Mouse (Mus musculus): ENCODE data around the gene Plod1. TPM values are rescaled to one million over a fixed set of nuclear protein-coding genes. Genes with fewer than 3 reads are reported as not detected.
A peak's percentile ranks its signal among the peaks of the same experiment; 100 is the strongest.

The Plod1 gene
- polyA plus RNA-seq, 1 experiment from 2014 or later: 39.0 TPM

DNA sequence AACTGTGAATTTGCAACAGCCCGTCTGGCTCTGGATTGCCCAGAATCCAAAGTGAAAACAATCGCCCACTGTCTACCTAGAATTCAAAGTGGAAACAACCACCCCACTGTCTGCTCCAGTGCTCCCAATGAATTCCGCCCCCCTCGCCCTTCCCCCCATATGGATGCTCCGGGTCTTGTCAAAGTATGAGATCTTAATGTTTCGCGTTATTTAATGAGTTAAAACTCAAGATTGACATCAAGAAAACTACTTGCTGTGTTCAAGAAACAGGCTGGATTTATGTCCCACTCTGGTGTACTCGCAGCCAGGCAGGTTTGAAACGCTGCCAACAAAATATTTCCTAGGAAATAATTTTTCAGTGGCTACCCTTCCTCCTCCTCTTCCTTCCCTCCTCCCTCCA, 3.5 kb upstream of the Plod1 start:
- H3K9ac ChIP-seq (ENCODE audit: low read depth, low read length): no peak overlapping the region
- no peak overlapping the region for H3K4me3 ChIP-seq (ENCODE audit: low read length)
- peaks cover 36% of the 10 kb centered on the region for H3K4me1 ChIP-seq (ENCODE audit: control insufficient read depth, insufficient read depth, low read length)
- H3K4me2 ChIP-seq (ENCODE audit: low read depth, low read length): no peak overlapping the region; the same call in 1 of the 2 replicates
- H3K9me3 ChIP-seq (ENCODE audit: control insufficient read depth, low read length): no peaks in the 10 kb centered on the region
- peak overlapping the region; percentile 75 for H3K27ac ChIP-seq (ENCODE audit: low read length)
- ATAC-seq: peak; percentile 2; the same call in 1 of the 2 replicates
- no peaks in the 10 kb centered on the region for H3K27me3 ChIP-seq (replicated peaks; ENCODE audit: control insufficient read depth, insufficient read depth, low read length)
- peaks cover 9% of the 10 kb centered on the region for H3K36me3 ChIP-seq (ENCODE audit: control insufficient read depth, insufficient read depth, low read length)
- WGBS: 45% methylated on average over 9 of the region's 9 CpGs

DNA sequence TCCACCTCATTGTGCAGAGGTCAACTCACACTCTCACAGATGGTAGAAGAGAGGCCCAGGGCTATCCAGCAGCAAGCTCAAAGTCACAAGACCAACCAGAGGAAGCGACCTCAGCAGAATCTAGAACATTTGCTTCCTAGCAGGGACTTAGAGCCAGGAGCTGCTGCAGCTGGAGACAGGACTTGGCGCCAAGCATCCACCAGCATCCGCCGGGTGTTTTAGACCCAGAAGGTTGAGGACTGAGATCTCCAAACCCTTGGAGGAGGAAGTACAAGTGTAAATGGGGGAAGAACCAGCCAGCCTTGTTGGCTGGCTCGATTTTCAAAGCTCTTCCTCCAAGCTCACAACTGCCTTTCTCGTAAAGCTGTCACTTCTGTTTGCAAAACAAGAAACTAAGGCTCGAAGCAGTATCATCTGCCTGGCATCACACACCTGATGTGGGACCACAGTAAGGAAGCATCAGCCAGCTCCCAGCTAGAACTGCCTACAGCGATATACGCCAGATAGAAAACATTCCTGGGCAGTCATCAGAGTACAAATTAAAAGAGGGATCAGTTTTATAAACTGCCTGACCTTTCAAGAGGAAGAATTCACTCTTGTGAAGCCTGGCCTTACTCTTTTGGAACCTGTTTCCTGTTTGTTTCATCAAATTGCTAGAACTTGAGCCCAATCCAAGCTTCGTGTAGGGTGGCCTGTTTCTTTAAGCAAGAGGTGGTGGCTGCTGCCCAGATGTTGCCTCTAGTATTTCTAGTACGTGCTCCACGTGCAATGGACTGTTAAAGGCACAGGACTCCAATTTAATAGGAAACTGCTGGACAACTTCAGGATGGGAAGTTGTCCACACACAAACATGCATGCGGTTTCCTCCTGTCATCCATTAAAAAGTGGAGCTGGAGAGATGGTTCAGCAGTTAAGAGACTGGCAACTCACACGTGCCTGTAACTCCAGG, 1.9 kb upstream of the Plod1 start:
- H3K9ac ChIP-seq (ENCODE audit: low read depth, low read length): no peak overlapping the region
- no peak for ATAC-seq

DNA sequence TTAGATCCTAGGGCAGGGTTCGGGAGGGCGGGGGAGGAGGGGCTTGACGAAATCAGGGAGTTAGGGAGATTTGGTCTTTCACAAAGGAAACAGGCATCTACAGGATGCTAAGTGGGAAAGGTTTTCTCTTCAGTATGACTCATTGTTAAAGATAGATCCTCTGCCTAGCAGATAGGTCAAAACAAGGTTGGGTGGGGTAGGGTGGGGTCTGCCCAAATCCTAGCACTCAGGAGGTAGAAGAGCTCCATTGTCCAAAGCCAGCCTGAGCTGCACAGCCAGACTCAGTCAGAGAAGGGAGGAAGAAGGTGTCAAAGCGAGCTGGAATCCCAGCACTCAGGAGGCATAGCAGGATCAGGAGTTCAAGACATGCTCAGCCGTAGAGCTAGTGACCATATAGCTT, 919 bp upstream of the Plod1 start:
- Histone ChIP-seq H3K27ac (ENCODE audit: low read length) (peak overlapping the region; percentile 83), H3K4me1 (ENCODE audit: control insufficient read depth, insufficient read depth, low read length) (peaks cover 29% of the 10 kb centered on the region)
- 61% methylated on average over 5 of the region's 5 CpGs for WGBS

More for the DNA sequence above, 1.9 kb upstream of the Plod1 start:
- Histone ChIP-seq H3K9me3 (ENCODE audit: control insufficient read depth, low read length) (no peaks in the 10 kb centered on the region), H3K27ac (ENCODE audit: low read length) (peak overlapping the region; percentile 83), H3K27me3 (replicated peaks; ENCODE audit: control insufficient read depth, insufficient read depth, low read length) (no peaks in the 10 kb centered on the region), H3K4me2 (ENCODE audit: low read depth, low read length) (no peak overlapping the region), H3K4me3 (ENCODE audit: low read length) (no peak overlapping the region), H3K36me3 (ENCODE audit: control insufficient read depth, insufficient read depth, low read length) (no peaks in the 10 kb centered on the region), H3K4me1 (ENCODE audit: control insufficient read depth, insufficient read depth, low read length) (peaks cover 36% of the 10 kb centered on the region)
- WGBS: 46% methylated on average over 14 of the region's 14 CpGs

DNA sequence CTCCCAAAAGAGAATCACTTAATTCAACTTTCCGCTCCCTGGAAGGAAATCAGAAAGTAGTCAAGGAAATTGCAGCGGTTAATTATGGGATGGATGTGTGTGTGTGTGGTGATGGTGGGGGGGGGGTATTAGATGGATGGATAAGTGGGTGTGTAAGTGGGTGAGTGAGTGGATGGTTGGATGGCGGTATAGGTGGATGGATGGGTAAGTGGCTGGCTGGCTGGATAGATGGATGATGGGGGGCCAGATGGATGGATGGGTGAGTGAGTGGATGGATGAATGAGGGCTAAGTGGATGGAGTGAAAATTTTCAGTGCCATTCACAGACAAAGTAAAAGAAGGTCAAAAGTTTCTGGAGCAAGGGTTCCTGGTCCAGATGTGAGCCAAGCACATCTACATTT, 454 bp upstream of the Plod1 start:
- Histone ChIP-seq H3K27me3 (replicated peaks; ENCODE audit: control insufficient read depth, insufficient read depth, low read length) (no peaks in the 10 kb centered on the region), H3K9me3 (ENCODE audit: control insufficient read depth, low read length) (no peaks in the 10 kb centered on the region), H3K27ac (ENCODE audit: low read length) (no peak overlapping the region), H3K9ac (ENCODE audit: low read depth, low read length) (peak overlapping the region; percentile 86), H3K4me3 (ENCODE audit: low read length) (peak overlapping the region; percentile 80), H3K4me2 (ENCODE audit: low read depth, low read length) (peak overlapping the region; percentile 90), H3K4me1 (ENCODE audit: control insufficient read depth, insufficient read depth, low read length) (peaks cover 24% of the 10 kb centered on the region), H3K36me3 (ENCODE audit: control insufficient read depth, insufficient read depth, low read length) (no peaks in the 10 kb centered on the region)
- WGBS: 49% methylated on average over 3 of the region's 3 CpGs
- ATAC-seq: no peak

More for the DNA sequence above, 919 bp upstream of the Plod1 start:
- H3K36me3 ChIP-seq (ENCODE audit: control insufficient read depth, insufficient read depth, low read length): no peaks in the 10 kb centered on the region
- no peak overlapping the region for H3K9ac ChIP-seq (ENCODE audit: low read depth, low read length)
- H3K4me2 ChIP-seq (ENCODE audit: low read depth, low read length): no peak overlapping the region
- H3K9me3 ChIP-seq (ENCODE audit: control insufficient read depth, low read length): no peaks in the 10 kb centered on the region
- H3K27me3 ChIP-seq (replicated peaks; ENCODE audit: control insufficient read depth, insufficient read depth, low read length): no peaks in the 10 kb centered on the region
- no peak for ATAC-seq
- H3K4me3 ChIP-seq (ENCODE audit: low read length): no peak overlapping the region

DNA sequence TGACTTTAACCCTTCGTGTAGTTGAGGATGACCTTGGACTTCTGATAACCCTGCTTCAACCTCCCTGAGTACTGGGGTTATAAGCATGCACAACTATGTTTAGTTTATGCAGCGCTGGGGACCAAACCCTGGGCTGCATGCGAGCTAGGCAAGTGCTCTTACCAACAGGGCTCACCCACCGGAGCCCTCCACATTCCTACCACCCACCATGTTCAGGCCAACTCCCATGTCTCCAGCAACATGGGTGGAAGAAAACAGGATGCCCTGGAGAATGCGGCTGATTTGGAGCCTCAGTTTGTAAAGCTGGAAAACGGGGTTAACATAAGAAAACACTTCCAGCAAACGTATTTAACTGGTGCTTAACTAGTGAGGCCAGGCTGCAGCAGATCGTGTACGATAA, 663 bp downstream of the Plod1 start:
- Histone ChIP-seq H3K27me3 (replicated peaks; ENCODE audit: control insufficient read depth, insufficient read depth, low read length) (no peaks in the 10 kb centered on the region), H3K4me2 (ENCODE audit: low read depth, low read length) (peak overlapping the region; percentile 90), H3K9me3 (ENCODE audit: control insufficient read depth, low read length) (no peaks in the 10 kb centered on the region), H3K4me3 (ENCODE audit: low read length) (peak overlapping the region; percentile 80), H3K27ac (ENCODE audit: low read length) (no peak overlapping the region), H3K9ac (ENCODE audit: low read depth, low read length) (peak overlapping the region; percentile 86), H3K4me1 (ENCODE audit: control insufficient read depth, insufficient read depth, low read length) (peaks cover 16% of the 10 kb centered on the region), H3K36me3 (ENCODE audit: control insufficient read depth, insufficient read depth, low read length) (no peaks in the 10 kb centered on the region)
- no peak for ATAC-seq
- WGBS: 19% methylated on average over 9 of the region's 9 CpGs

DNA sequence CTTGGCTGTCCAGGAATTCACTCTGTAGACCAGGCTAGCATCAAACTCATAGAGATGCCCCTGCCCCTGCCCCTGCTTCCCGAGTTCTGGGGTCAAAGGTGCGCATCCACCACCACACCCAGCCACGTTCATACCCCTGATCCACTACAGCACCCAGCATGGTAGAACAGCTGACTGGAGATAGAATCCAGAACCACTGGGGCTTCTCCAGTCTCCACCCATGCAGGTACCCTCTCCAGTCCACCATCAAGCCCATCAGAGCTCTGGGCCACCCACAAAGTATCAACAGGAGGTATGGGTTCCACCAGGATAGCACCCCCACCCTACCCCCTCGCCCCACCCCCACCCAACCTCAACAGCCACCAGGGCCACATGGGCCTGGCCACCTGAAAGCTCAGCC, 2.0 kb downstream of the Plod1 start:
- H3K36me3 ChIP-seq (ENCODE audit: control insufficient read depth, insufficient read depth, low read length): no peaks in the 10 kb centered on the region
- ATAC-seq: no peak
- no peak overlapping the region for H3K27ac ChIP-seq (ENCODE audit: low read length)
- H3K4me2 ChIP-seq (ENCODE audit: low read depth, low read length): no peak overlapping the region
- 83% methylated on average over 4 of the region's 4 CpGs for WGBS
- no peak overlapping the region for H3K4me3 ChIP-seq (ENCODE audit: low read length)
- H3K27me3 ChIP-seq (replicated peaks; ENCODE audit: control insufficient read depth, insufficient read depth, low read length): no peaks in the 10 kb centered on the region
- no peak overlapping the region for H3K9ac ChIP-seq (ENCODE audit: low read depth, low read length)
- peaks cover 16% of the 10 kb centered on the region for H3K4me1 ChIP-seq (ENCODE audit: control insufficient read depth, insufficient read depth, low read length)
- H3K9me3 ChIP-seq (ENCODE audit: control insufficient read depth, low read length): no peaks in the 10 kb centered on the region

DNA sequence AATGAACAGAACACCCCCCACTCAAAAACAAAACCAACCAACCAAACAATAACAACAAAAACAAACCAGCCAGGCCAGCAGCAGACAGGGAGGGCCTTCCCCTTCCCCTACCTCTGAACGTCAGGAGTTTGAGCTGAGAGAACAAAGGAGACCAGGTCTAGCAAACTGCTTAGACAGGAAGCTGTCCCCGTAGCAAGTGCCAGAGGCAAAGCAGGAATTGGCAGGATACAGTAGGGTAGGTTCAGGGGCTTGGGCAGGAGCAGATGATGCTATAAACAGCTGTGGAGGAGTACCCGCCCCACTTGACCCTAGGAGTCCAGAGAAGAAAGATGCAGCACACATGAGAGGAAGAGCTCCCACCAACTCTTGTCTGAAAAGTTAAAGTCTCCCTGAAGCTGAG, 2.4 kb downstream of the Plod1 start:
- no peak for ATAC-seq
- H3K36me3 ChIP-seq (ENCODE audit: control insufficient read depth, insufficient read depth, low read length): no peaks in the 10 kb centered on the region
- no peak overlapping the region for H3K4me3 ChIP-seq (ENCODE audit: low read length)
- H3K4me2 ChIP-seq (ENCODE audit: low read depth, low read length): no peak overlapping the region
- no peaks in the 10 kb centered on the region for H3K9me3 ChIP-seq (ENCODE audit: control insufficient read depth, low read length)
- no peak overlapping the region for H3K27ac ChIP-seq (ENCODE audit: low read length)
- H3K9ac ChIP-seq (ENCODE audit: low read depth, low read length): no peak overlapping the region
- no peaks in the 10 kb centered on the region for H3K27me3 ChIP-seq (replicated peaks; ENCODE audit: control insufficient read depth, insufficient read depth, low read length)
- 48% methylated on average over 3 of the region's 3 CpGs for WGBS
- peaks cover 16% of the 10 kb centered on the region for H3K4me1 ChIP-seq (ENCODE audit: control insufficient read depth, insufficient read depth, low read length)

DNA sequence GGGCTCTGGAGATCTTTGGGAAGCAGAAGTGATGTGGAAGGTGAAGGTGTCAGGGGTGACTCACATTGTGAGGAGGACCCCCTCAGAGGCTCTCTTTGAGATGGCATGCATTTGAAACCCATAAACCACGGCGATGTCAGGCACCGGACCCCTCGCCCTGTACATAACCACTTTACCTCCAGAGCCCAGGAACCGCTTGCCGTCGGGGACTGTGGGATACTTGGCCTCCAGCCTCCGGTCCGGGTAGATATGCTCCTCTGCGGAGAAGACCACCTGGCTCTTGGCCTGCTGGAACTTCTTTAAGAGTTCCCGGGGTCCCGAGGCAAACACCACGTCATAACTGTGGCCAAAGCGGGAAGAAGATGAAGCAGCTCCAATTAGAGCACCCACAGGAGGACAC, 5.6 kb downstream of the Plod1 start:
- Histone ChIP-seq H3K27ac (ENCODE audit: low read length) (no peak overlapping the region), H3K4me2 (ENCODE audit: low read depth, low read length) (no peak overlapping the region), H3K4me1 (ENCODE audit: control insufficient read depth, insufficient read depth, low read length) (peaks cover 4% of the 10 kb centered on the region; the same call in 1 of the 2 replicates), H3K9ac (ENCODE audit: low read depth, low read length) (no peak overlapping the region), H3K27me3 (replicated peaks; ENCODE audit: control insufficient read depth, insufficient read depth, low read length) (no peaks in the 10 kb centered on the region), H3K4me3 (ENCODE audit: low read length) (no peak overlapping the region), H3K9me3 (ENCODE audit: control insufficient read depth, low read length) (no peaks in the 10 kb centered on the region), H3K36me3 (ENCODE audit: control insufficient read depth, insufficient read depth, low read length) (no peaks in the 10 kb centered on the region)
- no peak for ATAC-seq
- WGBS: 93% methylated on average over 14 of the region's 14 CpGs

DNA sequence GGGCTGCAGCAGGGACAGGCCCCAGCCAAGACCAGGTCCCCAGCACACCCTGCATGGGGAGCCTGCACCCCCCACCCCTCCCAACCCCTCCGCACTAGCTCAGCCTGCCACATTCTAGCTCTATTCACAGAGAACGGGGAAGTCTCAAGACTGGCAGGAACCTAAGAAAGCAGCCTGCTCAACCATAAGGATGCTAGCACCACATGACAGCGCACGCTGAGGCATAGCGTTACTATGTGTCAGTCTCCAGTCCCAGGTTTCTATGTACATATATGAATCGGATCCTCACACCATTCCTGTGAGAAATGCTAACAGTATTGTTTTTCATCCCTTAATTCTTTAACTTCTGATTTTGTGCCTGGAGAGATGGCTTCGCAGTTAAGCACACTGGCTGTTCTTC, 8.0 kb downstream of the Plod1 start:
- H3K27ac ChIP-seq (ENCODE audit: low read length): no peak overlapping the region
- H3K9ac ChIP-seq (ENCODE audit: low read depth, low read length): no peak overlapping the region
- no peak for ATAC-seq
- H3K27me3 ChIP-seq (replicated peaks; ENCODE audit: control insufficient read depth, insufficient read depth, low read length): no peaks in the 10 kb centered on the region
- 80% methylated on average over 7 of the region's 7 CpGs for WGBS
- H3K36me3 ChIP-seq (ENCODE audit: control insufficient read depth, insufficient read depth, low read length): no peaks in the 10 kb centered on the region
- no peaks in the 10 kb centered on the region for H3K9me3 ChIP-seq (ENCODE audit: control insufficient read depth, low read length)
- 0 out of 2 replicates have a peak, but pooled peaks cover 2% of the 10 kb centered on the region for H3K4me1 ChIP-seq (ENCODE audit: control insufficient read depth, insufficient read depth, low read length)
- H3K4me2 ChIP-seq (ENCODE audit: low read depth, low read length): no peak overlapping the region
- no peak overlapping the region for H3K4me3 ChIP-seq (ENCODE audit: low read length)
